Mouse (Mus musculus): ENCODE measurements at regions not wholly inside any gene's neighbourhood (a gene's known extent, or its start where the extent isn't known, plus 50 kb on each side); places are given as distances from the start of the nearest gene placed in this dataset.

DNA sequence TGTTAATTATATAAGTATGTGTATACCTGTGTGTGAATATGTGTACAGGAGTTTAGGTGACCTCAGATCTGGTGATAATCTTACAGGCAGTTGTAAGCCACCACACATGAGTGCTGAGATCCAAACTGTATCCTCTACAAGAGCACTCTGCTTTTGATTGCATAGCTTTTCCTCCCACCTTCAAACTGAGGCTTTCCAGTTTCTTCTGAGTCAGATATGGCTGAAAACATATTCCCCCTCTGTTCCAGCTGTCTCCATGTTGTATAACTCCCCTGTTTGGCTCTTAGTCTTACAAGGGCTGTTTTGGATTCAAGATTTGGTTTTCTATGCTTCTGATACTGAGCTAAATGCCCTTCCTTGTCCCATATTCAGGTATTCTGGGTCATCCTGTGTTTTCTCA lies 232.7 kb downstream of the Sis start:
- TF ChIP-seq POLR2A (IDR thresholded peaks at IDR 0.05; ENCODE audit: borderline replicate concordance, extremely low read depth, insufficient read depth, insufficient read length, poor library complexity, severe bottlenecking) (no peak), CTCF (IDR thresholded peaks at IDR 0.05; ENCODE audit: borderline replicate concordance, extremely low read depth, insufficient read depth, insufficient read length) (no peak)
- DNase-seq (ENCODE audit: low read depth) = no peak

DNA sequence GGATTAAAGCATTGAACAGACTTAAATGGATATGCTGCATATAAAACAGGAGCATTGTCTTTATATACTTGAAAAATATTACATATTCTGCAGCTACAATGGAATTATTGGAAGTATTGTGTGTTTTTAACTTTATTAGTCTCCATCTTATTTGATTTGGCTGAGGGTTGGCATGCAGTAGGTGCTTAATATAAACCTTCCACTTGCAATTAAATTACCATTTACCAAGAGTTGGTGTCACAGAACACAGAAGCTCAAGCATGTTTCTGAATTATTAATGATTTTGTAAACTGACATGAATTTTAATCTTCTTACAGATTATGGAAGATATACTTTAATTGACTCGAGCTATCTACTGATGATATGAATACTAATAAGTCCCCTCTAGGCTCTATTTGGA lies 240.3 kb downstream of the Sis start:
- peak; percentile 36 for DNase-seq (ENCODE audit: low read depth)
- no peak for TF ChIP-seq POLR2A (IDR thresholded peaks at IDR 0.05; ENCODE audit: borderline replicate concordance, extremely low read depth, insufficient read depth, insufficient read length, poor library complexity, severe bottlenecking)
- no peak for TF ChIP-seq CTCF (IDR thresholded peaks at IDR 0.05; ENCODE audit: borderline replicate concordance, extremely low read depth, insufficient read depth, insufficient read length)

- peak; percentile 23 for DNase-seq (ENCODE audit: low read depth)
- TF ChIP-seq POLR2A (IDR thresholded peaks at IDR 0.05; ENCODE audit: borderline replicate concordance, extremely low read depth, insufficient read depth, insufficient read length, poor library complexity, severe bottlenecking) = no peak
- TF ChIP-seq CTCF (IDR thresholded peaks at IDR 0.05; ENCODE audit: borderline replicate concordance, extremely low read depth, insufficient read depth, insufficient read length) = no peak
Measured at GRCm38 (mm10) chr3:72713806-72714205, 253.9 kb downstream of the Sis start.

- peak; percentile 53 for DNase-seq (ENCODE audit: low read depth)
- TF ChIP-seq CTCF (IDR thresholded peaks at IDR 0.05; ENCODE audit: borderline replicate concordance, extremely low read depth, insufficient read depth, insufficient read length) = no peak
- TF ChIP-seq POLR2A (IDR thresholded peaks at IDR 0.05; ENCODE audit: borderline replicate concordance, extremely low read depth, insufficient read depth, insufficient read length, poor library complexity, severe bottlenecking) = no peak
Measured at GRCm38 (mm10) chr3:72685937-72686336, 281.7 kb downstream of the Sis start.

GRCm38 (mm10) chr3:72659194-72659593 lies 308.5 kb downstream of the Sis start:
- TF ChIP-seq POLR2A (IDR thresholded peaks at IDR 0.05; ENCODE audit: borderline replicate concordance, extremely low read depth, insufficient read depth, insufficient read length, poor library complexity, severe bottlenecking) (no peak), CTCF (IDR thresholded peaks at IDR 0.05; ENCODE audit: borderline replicate concordance, extremely low read depth, insufficient read depth, insufficient read length) (no peak)
- no peak for DNase-seq (ENCODE audit: low read depth)

DNA sequence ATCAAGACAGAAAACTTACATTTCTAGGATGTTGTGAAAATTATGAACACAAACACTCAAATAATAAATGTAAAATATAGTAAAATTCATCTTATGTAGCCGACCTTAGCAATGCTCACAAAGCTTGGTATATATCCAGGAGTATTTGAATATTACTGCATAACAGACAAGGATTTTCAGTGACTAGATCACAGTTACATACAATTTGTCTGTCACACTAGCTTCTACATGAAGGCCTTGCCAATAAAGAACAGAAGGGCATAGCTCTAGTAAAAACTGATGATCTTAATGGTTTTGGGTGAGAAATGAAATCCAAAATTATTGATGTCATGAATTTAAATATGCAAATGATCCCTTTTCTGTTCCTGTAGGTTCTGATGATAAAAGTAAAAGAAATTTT lies 337.6 kb downstream of the Sis start:
- TF ChIP-seq CTCF (IDR thresholded peaks at IDR 0.05; ENCODE audit: borderline replicate concordance, extremely low read depth, insufficient read depth, insufficient read length) (no peak), POLR2A (IDR thresholded peaks at IDR 0.05; ENCODE audit: borderline replicate concordance, extremely low read depth, insufficient read depth, insufficient read length, poor library complexity, severe bottlenecking) (no peak)
- peak; percentile 75 for DNase-seq (ENCODE audit: low read depth)

GRCm38 (mm10) chr3:72620802-72621201 lies 346.9 kb downstream of the Sis start:
- DNase-seq (ENCODE audit: low read depth) = no peak
- TF ChIP-seq CTCF (IDR thresholded peaks at IDR 0.05; ENCODE audit: borderline replicate concordance, extremely low read depth, insufficient read depth, insufficient read length) = no peak
- no peak for TF ChIP-seq POLR2A (IDR thresholded peaks at IDR 0.05; ENCODE audit: borderline replicate concordance, extremely low read depth, insufficient read depth, insufficient read length, poor library complexity, severe bottlenecking)

DNA sequence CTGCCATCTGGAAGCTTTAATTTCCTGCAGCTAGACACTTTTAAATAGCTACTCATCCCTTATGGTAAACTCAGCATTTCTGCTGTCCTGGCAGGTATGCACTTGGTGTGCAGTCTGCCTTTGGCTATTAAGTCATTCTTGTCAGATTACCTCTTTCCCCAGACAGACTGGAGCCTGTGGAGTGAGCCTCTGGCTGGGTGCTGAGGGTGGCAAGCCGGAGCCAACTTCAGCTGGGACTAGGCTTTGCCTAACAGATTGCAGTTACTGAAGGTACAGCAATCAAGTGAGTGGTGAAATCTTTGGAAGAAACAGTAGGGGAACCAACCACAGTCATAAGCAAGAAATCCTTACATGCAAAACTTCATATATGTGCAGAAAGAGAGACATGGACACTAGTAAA lies 347.8 kb downstream of the Sis start:
- TF ChIP-seq POLR2A (IDR thresholded peaks at IDR 0.05; ENCODE audit: borderline replicate concordance, extremely low read depth, insufficient read depth, insufficient read length, poor library complexity, severe bottlenecking) (no peak), CTCF (IDR thresholded peaks at IDR 0.05; ENCODE audit: borderline replicate concordance, extremely low read depth, insufficient read depth, insufficient read length) (no peak)
- DNase-seq (ENCODE audit: low read depth) = peak; percentile 26

DNA sequence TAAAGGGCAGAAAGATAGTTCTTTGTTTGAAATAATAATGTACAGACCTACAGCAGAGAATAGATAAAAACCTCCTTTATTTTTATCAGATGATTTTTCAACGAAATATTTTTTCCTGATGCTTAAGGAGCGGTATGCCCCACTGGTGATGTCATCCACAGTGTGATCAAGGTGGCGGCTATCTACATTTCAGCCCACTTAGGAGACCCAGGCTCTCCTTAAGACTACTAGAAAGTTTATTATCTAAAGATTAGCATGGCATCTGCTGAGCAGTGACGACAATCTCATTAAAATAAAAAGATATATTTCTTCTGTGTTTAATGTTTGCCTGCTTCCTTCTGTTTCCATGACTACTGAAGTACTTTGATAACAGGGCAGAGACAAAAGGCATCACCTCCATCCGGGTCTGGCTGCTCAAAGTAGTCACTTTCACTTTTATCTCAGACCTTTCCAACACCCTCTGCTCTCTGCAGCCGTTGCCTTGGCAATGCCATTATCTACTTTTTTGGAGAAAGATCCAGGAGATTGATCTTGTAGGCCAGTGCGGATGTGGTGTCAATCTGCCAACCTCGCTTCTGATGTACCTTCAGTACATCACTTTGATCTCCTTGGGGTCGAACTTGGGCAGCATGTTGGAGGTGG lies 363.8 kb downstream of the Sis start:
- peak; percentile 38 for DNase-seq (ENCODE audit: low read depth)

More for the DNA sequence above, 363.8 kb downstream of the Sis start:
- no peak for TF ChIP-seq CTCF (IDR thresholded peaks at IDR 0.05; ENCODE audit: borderline replicate concordance, extremely low read depth, insufficient read depth, insufficient read length)
- TF ChIP-seq POLR2A (IDR thresholded peaks at IDR 0.05; ENCODE audit: borderline replicate concordance, extremely low read depth, insufficient read depth, insufficient read length, poor library complexity, severe bottlenecking) = no peak
